Mouse (Mus musculus): ENCODE data around the gene Tnxb.

- TF ChIP-seq CTCF (IDR thresholded peaks at IDR 0.05; ENCODE audit: low read depth, low read length): no peak
- no peak for TF ChIP-seq GATA1 (IDR thresholded peaks at IDR 0.05; ENCODE audit: borderline replicate concordance, low read length)
- no peak for TF ChIP-seq TAL1 (conservative IDR thresholded peaks at IDR 0.05; ENCODE audit: low read depth, low read length)
- no peak for TF ChIP-seq GATA2 (IDR thresholded peaks at IDR 0.05; ENCODE audit: borderline replicate concordance, low read depth, low read length)
Measured at GRCm38 (mm10) chr17:34743719-34744118, 73.4 kb downstream of the Tnxb start, which contains the start of gene C4b.

Data from G1E (cell line).